Mouse (Mus musculus) intestine, postnatal 0 days (tissue): ENCODE measurements around the gene Ctnna2. TPM values are rescaled to one million over a fixed set of nuclear protein-coding genes. Genes with fewer than 3 reads are reported as not detected.

Source experiments
- ATAC-seq: fragments of 200-750 bp; cut with Nextera tagmentation; 2 replicates; pipeline ENCODE4 v1.8.0; 2017; ENCODE audit warnings: mild to moderate bottlenecking, moderate TSS enrichment, moderate library complexity
- H3K27ac ChIP-seq: fragments of 300-500 bp; sonication (generic); 2 replicates; pipeline ENCODE4 v1.5.1; 2014; ENCODE audit warnings: mild to moderate bottlenecking, low read depth, low read length, moderate library complexity
- H3K27me3 ChIP-seq: fragments of 300-500 bp; sonication (generic); replicated peaks from 2 replicates; pipeline ENCODE4 v1.6.1; 2014; ENCODE audit warnings: low read length, mixed read lengths; ENCODE audit not compliant: control insufficient read depth, insufficient read depth
- H3K36me3 ChIP-seq: fragments of 300-500 bp; sonication (generic); 2 replicates; pipeline ENCODE4 v1.6.1; 2014; ENCODE audit warnings: mild to moderate bottlenecking, moderate library complexity; ENCODE audit not compliant: control insufficient read depth, insufficient read depth
- H3K4me1 ChIP-seq: fragments of 300-500 bp; sonication (generic); replicated peaks from 2 replicates; pipeline ENCODE4 v1.6.1; 2014; ENCODE audit warnings: antibody characterized with exemption, low read length, mixed read lengths; ENCODE audit not compliant: control insufficient read depth, insufficient read depth
- H3K4me2 ChIP-seq: fragments of 300-500 bp; sonication (generic); replicated peaks from 2 replicates; pipeline ENCODE4 v1.6.1; 2014; ENCODE audit warnings: low read depth, mild to moderate bottlenecking, moderate library complexity
- H3K4me3 ChIP-seq: fragments of 300-500 bp; sonication (generic); 2 replicates; pipeline ENCODE4 v1.5.1; 2014; ENCODE audit warnings: low read depth, low read length
- H3K9ac ChIP-seq: fragments of 300-500 bp; sonication (generic); 2 replicates; pipeline ENCODE4 v1.6.1; 2014; ENCODE audit warnings: mild to moderate bottlenecking, low read depth, low read length
- H3K9me3 ChIP-seq: fragments of 300-500 bp; sonication (generic); 2 replicates; pipeline ENCODE4 v1.6.1; 2016; ENCODE audit warnings: mixed run types; ENCODE audit not compliant: control insufficient read depth
- CTCF ChIP-seq: sonication (generic); IDR thresholded peaks from 2 replicates; pipeline ENCODE4 v1.5.1; 2016; ENCODE audit warnings: low read depth, mild to moderate bottlenecking, control low read depth, antibody characterized with exemption, moderate library complexity
- WGBS: fragments of 180-500 bp; shearing (Covaris S2); extraction: QIAGEN DNeasy Blood & Tissue Kit; methylation state at CpG from one replicate; pipeline ENCODE4 v1.1.7; 2014; 5-methylcytosine and 5-hydroxymethylcytosine counted together
- polyA plus RNA-seq: library from polyadenylated mRNA; unstranded; fragments of >200 nt; fragmentation: Nextera tagmentation; extraction: Ambion mirVana; gene quantifications from 2 replicates; pipeline ENCODE4 v1.2.1, GENCODE M21; 2015

The Ctnna2 gene
- polyA plus RNA-seq, 1 experiment from 2014 or later = 2.3 TPM

DNA sequence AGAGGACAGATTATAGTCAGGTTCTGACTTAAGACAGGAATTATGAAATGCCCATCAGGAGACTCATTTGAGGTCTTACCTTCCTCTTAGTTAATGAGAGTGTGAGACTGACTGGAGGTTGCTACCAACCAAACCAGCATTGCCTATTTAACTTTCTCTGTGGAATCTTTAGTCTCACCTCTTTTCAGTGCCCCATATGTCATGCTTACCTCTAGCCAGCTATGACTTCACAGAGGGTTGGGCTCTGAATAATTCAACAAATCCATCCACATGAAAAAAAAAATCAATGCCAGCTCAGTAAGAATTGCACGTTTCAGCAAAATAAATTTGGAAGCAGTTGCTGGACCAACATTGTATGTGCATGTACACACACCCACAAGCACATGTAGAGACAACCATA, 562.5 kb downstream of the Ctnna2 start:
- H3K27me3 ChIP-seq = no peaks in the 10 kb centered on the region
- WGBS = 56% methylated on average over 1 of the region's 1 CpGs
- no peaks in the 10 kb centered on the region for H3K4me1 ChIP-seq
- H3K36me3 ChIP-seq = no peaks in the 10 kb centered on the region
- TF ChIP-seq CTCF = no peak
- no peaks in the 10 kb centered on the region for H3K9me3 ChIP-seq
- no peak for ATAC-seq
- H3K4me2 ChIP-seq = no peak overlapping the region
- no peak overlapping the region for H3K27ac ChIP-seq
- no peak overlapping the region for H3K9ac ChIP-seq
- no peak overlapping the region for H3K4me3 ChIP-seq

DNA sequence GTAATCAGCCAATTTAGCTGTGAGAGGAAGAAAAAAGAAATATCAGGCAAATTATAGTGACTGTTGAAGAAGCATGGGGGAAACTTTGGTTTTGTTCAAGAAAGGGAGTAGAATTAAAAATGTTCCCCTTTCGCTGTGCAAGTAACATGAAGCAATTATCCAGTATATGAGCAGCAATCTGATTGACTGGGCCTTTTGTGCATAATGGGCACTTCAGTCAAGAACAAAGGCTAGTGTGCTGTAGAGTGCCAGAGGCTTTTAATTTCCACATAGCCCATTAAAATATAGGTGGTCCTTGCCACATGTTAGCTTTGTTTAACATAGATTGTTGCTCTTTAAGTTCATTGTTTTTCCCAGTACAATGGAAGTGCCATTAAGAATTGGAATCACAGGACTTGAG, 566.0 kb downstream of the Ctnna2 start:
- WGBS = 88% methylated on average over 1 of the region's 1 CpGs
- Histone ChIP-seq H3K27me3 (no peaks in the 10 kb centered on the region), H3K4me3 (no peak overlapping the region), H3K9ac (no peak overlapping the region), H3K4me2 (no peak overlapping the region), H3K36me3 (no peaks in the 10 kb centered on the region), H3K27ac (no peak overlapping the region), H3K4me1 (no peaks in the 10 kb centered on the region), H3K9me3 (no peaks in the 10 kb centered on the region)
- TF ChIP-seq CTCF = no peak
- no peak for ATAC-seq

DNA sequence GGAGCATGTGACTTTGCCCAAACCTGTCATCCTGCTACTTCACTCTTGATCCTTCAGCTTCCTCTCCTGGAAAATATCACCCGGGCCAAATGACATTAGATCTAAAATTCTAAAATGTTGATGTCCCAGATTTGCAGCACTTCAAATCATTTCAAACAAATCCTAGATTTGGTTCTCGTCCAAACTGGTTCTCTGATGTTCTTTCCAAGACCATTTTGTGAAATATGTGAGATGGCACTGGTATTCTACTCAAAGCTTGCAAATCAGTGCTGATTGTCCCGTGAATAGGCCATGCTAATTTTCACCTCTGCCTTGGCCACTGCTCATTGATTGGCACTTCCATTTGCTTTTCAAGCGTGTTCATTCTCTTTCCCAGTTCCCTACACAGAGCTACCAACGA, 571.0 kb downstream of the Ctnna2 start:
- no peaks in the 10 kb centered on the region for H3K4me1 ChIP-seq
- TF ChIP-seq CTCF = no peak
- H3K4me3 ChIP-seq = no peak overlapping the region
- H3K27ac ChIP-seq = no peak overlapping the region
- H3K4me2 ChIP-seq = no peak overlapping the region
- 64% methylated on average over 5 of the region's 5 CpGs for WGBS
- no peak overlapping the region for H3K9ac ChIP-seq
- no peaks in the 10 kb centered on the region for H3K27me3 ChIP-seq
- no peak for ATAC-seq
- H3K9me3 ChIP-seq = no peaks in the 10 kb centered on the region
- no peaks in the 10 kb centered on the region for H3K36me3 ChIP-seq

DNA sequence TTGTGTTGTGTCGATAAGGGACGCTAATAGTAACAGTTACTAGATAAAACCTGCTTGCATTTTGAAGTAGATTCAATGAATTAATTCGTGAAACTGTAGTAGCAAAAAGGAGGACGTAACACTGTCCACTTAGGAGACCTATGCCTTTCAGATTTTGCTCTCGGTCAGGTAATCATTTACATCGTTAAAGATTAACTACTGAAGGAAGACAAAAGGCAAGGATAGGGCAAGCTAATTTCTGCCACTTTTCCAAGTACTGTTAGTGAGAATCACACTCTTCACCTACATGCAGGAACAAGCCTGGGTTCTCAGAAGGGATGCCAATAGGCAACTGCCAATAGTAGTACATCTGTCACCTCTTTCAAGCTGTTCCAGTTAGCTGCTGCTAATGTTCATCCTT, 578.7 kb downstream of the Ctnna2 start:
- no peak for TF ChIP-seq CTCF
- H3K27ac ChIP-seq = no peak overlapping the region
- H3K36me3 ChIP-seq = no peaks in the 10 kb centered on the region
- no peak overlapping the region for H3K4me3 ChIP-seq
- no peak overlapping the region for H3K4me2 ChIP-seq
- ATAC-seq = no peak
- no peaks in the 10 kb centered on the region for H3K4me1 ChIP-seq
- no peaks in the 10 kb centered on the region for H3K9me3 ChIP-seq
- H3K9ac ChIP-seq = no peak overlapping the region
- 74% methylated on average over 6 of the region's 6 CpGs for WGBS
- no peaks in the 10 kb centered on the region for H3K27me3 ChIP-seq

DNA sequence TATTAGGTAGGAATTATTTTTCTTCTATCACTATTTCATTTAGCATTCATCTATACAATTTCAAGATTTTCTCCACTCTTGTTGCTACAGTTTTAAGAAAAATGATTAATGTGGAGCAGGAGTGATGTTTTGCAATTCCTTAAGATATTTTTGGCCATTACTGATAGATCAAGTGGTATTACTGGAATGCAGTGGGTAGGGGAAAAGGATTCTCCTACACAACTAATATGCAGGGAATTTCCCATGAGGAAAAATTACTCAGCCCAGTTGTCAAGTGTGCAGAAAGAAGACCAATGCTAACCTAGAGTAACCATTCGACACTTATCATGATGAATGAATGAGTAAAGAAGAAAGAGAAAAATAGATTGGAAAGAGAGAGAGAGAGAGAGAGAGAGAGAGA, 587.8 kb downstream of the Ctnna2 start:
- ATAC-seq = no peak
- 92% methylated on average over 1 of the region's 1 CpGs for WGBS

DNA sequence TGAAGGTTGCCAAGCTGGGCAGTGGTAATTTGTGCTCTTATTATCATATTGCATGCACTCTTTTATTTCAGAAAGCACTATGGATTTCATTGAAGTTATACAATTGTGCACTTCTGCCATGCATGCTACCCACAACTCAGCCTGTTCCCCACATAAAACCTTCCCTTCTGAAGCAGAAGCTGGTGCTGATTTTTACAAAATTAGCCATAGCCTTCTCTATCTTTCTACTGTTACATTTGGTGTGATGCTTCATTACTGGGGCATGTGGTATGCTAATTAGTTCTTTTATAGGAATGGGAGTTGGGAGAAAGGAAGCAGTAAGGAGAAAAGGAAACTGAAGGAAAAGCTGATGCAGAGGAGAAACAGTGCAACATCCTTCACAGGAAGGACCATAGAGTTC, 598.2 kb downstream of the Ctnna2 start:
- Histone ChIP-seq H3K36me3 (no peaks in the 10 kb centered on the region), H3K27ac (no peak overlapping the region), H3K4me1 (no peaks in the 10 kb centered on the region), H3K4me3 (no peak overlapping the region), H3K9ac (no peak overlapping the region), H3K4me2 (no peak overlapping the region), H3K27me3 (no peaks in the 10 kb centered on the region), H3K9me3 (no peaks in the 10 kb centered on the region)
- no peak for ATAC-seq
- no peak for TF ChIP-seq CTCF

More for the DNA sequence above, 587.8 kb downstream of the Ctnna2 start:
- Histone ChIP-seq H3K27ac (no peak overlapping the region), H3K27me3 (no peaks in the 10 kb centered on the region), H3K36me3 (no peaks in the 10 kb centered on the region), H3K4me1 (no peaks in the 10 kb centered on the region), H3K9me3 (no peaks in the 10 kb centered on the region), H3K4me3 (no peak overlapping the region), H3K9ac (no peak overlapping the region), H3K4me2 (no peak overlapping the region)
- no peak for TF ChIP-seq CTCF

DNA sequence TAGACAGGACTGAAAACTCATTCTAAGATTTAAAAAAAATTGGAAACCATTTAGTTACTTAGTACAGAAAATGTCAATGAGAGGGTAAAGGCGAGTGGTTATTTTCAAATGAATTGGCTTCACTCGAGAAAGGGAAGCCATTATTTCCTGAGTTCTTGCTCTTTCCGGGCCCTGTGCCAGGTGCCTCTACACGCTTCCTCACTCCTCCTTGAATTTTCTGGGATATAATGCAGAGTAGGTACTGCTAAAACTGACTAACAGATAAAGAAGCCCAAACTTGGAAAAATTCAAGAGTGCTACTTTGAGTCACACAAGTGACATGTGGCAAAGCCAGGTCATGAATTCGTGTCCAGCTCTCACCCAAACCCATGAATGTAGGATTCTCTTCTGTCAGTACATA, 606.4 kb downstream of the Ctnna2 start:
- Histone ChIP-seq H3K9me3 (no peaks in the 10 kb centered on the region), H3K27ac (no peak overlapping the region), H3K4me1 (no peaks in the 10 kb centered on the region), H3K36me3 (no peaks in the 10 kb centered on the region), H3K9ac (no peak overlapping the region), H3K27me3 (no peaks in the 10 kb centered on the region), H3K4me2 (no peak overlapping the region), H3K4me3 (no peak overlapping the region)
- TF ChIP-seq CTCF = no peak
- 51% methylated on average over 5 of the region's 5 CpGs for whole genome bisulfite sequencing
- no peak for ATAC-seq
